Comparison of ENCODE assay signal across 16 mouse cellular contexts in genomic region chr3:108386186-108386585, GRCm38 (mm10). TPM values are rescaled to one million over a fixed set of nuclear protein-coding genes. Genes with fewer than 3 reads are reported as not detected.
A peak's percentile ranks its signal among the peaks of the same experiment; 100 is the strongest.
DNase-seq lines count a peak whose midpoint lies in the region.
"Had no signal": no experiment of that assay in that cellular context is flagged by ENCODE, and none has a peak within 500 bp of the region (broad histone marks: within the 10 kb centered on the region; RNA-seq: fewer than 3 reads in every experiment).

No protein-coding gene starts in this region.

- DNase-seq in right cerebral cortex, adult 18-20 months: peak; percentile 88
- DNase-seq in right cerebral cortex, postnatal 4 days: no peak
- DNase-seq in frontal cortex, postnatal 36 days (ENCODE audit: low spot score in 2 of 2): peak; percentile 76 to 84
- peak; percentile 68 to 78 for DNase-seq in left cerebral cortex, postnatal 14 days (ENCODE audit: low spot score in 2 of 2)
- no peak for DNase-seq in kidney, adult 8-10 months
- DNase-seq in gastrocnemius, postnatal 4 days (ENCODE audit: low spot score in 2 of 2): no peak
- DNase-seq in adrenal gland, adult 2 months: no peak
- DNase-seq in retina, embryonic 14.5 days (ENCODE audit: low spot score): no peak
- DNase-seq: cerebellum, adult 9-10 months; lung, adult 2 months; retina, postnatal 1 day had no signal

- intact Hi-C loops in left cerebral cortex, postnatal 14 days (cut with DNase I): loop anchor here (5.0 kb wide), 1 partner anchor 224 kb away; no protein-coding TSS in a partner anchor

RNA-seq across cellular contexts. Expression of gene Psrc1, which starts 2.5 kb away (rescaled TPM):
- total RNA-seq in left cerebral cortex, postnatal 14 days (2021): 10 to 100 TPM; 14.7 to 15.8 TPM
- total RNA-seq in gastrocnemius, postnatal 4 days (2021): 1 to 10 TPM; 4.1 to 6.0 TPM
- total RNA-seq in adrenal gland, adult 2 months (2021): 1 to 10 TPM in 1 of 2 experiments, under 1 TPM in 1; 0.66 to 1.3 TPM
- polyA plus RNA-seq in adrenal gland, adult 2 months (2012; rRNA removed): 2.6 and 4.0 TPM in 2 replicates

RNA-seq across cellular contexts. Expression of gene Mybphl, which starts 21.5 kb away (rescaled TPM):
- total RNA-seq in left cerebral cortex, postnatal 14 days (2021): under 1 TPM in 1 of 2 experiments, not detected in 1; 0.55 TPM
- total RNA-seq in gastrocnemius, postnatal 4 days (2021): not detected
- not detected for total RNA-seq in adrenal gland, adult 2 months (2021)
- polyA plus RNA-seq in adrenal gland, adult 2 months (2012; rRNA removed): not detected in 2 replicates
- polyA plus RNA-seq: CD4-positive, CD25-positive, alpha-beta regulatory T cell, adult 4 months; erythroblast, embryonic 14.5 days; kidney, postnatal 0 days; limb, embryonic 13.5 days; stomach, embryonic 14.5 days had no signal

RNA-seq across cellular contexts. Expression of gene Celsr2, which starts 29.2 kb away (rescaled TPM):
- 100 to 1,000 TPM; 182 to 194 TPM for total RNA-seq in left cerebral cortex, postnatal 14 days (2021)
- 1 to 10 TPM; 3.0 to 5.9 TPM for total RNA-seq in gastrocnemius, postnatal 4 days (2021)
- 1 to 10 TPM; 6.1 to 8.3 TPM for total RNA-seq in adrenal gland, adult 2 months (2021)
- polyA plus RNA-seq in adrenal gland, adult 2 months (2012; rRNA removed): 9.9 and 17.1 TPM in 2 replicates

RNA-seq across cellular contexts. Expression of gene Sars, which starts 58.8 kb away (rescaled TPM):
- 100 to 1,000 TPM; 198 to 206 TPM for total RNA-seq in left cerebral cortex, postnatal 14 days (2021)
- 100 to 1,000 TPM; 107 to 113 TPM for total RNA-seq in gastrocnemius, postnatal 4 days (2021)
- 100 to 1,000 TPM; 198 to 212 TPM for total RNA-seq in adrenal gland, adult 2 months (2021)
- polyA plus RNA-seq in adrenal gland, adult 2 months (2012; rRNA removed): 23.8 and 32.6 TPM in 2 replicates

Comparison
In these comparisons a context has a peak if more than half of its experiments do, and no peak if none do; other contexts are left out.
1. DNase-seq: peak in right cerebral cortex, adult 18-20 months (single experiment), frontal cortex, postnatal 36 days (2 of 2) and left cerebral cortex, postnatal 14 days (2 of 2); none in right cerebral cortex, postnatal 4 days (single experiment), kidney, adult 8-10 months (0 of 2), gastrocnemius, postnatal 4 days (0 of 2), adrenal gland, adult 2 months (single experiment) and retina, embryonic 14.5 days (single experiment).
2. RNA of gene Celsr2, which starts 29.2 kb away (total RNA-seq): 182 to 194 TPM in left cerebral cortex, postnatal 14 days; 6.1 to 8.3 TPM in adrenal gland, adult 2 months and 3.0 to 5.9 TPM in gastrocnemius, postnatal 4 days; every median in the first group is over 10 times any median in the second.